Mouse (Mus musculus) mouse trophoblast stem cell (cell line): Measurements from ENCODE around the gene Efcab14.

Source experiments
- in situ Hi-C, 2 experiments: fragments of 300-500 bp; cut with MseI, MboI; formaldehyde crosslinking; loops; 2 replicates in 1 of 2; 3 replicates in 1 of 2; pipeline ENCODE4 v1.15.1; 2025

Efcab14 gene

DNA sequence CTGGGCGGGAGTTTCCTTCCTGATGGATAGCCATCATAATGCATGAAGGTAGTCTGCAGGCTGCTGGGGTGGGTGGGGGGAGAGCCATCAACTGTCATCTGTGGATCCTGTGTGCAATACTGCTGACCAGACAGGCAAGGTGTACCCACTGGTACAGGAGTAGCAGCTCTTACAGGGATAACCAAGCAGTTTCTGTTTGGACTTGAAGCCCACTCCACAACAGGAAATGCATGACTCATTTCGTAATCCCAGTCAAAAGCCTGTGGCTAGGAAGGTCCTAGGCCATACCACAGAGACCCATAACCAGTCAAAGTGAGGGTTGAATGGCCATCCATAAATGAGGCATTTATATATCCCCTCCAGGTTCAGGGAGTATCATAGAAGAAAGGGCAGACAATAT lies 40.1 kb downstream of the Efcab14 start:
- in situ Hi-C loops = no loop called here

DNA sequence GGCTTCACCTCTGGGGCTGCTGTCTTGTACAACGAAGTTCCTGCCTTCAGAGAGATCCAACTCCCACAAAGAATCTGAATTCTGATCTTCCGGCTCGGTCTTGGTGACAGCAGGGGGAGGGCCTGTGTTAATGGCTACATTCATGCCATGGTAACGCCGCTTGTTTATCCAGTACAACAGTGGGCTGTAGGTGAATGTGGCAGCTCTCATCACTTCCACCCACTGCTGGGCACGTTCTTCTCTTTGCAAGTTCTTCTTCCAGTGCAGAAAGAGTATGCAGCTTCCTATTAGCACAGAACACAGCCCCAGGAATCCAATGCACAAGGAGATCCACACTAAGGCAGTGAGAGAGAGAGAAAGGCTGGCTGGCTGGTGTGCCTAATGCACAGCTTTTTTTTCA lies 42.7 kb downstream of the Efcab14 start:
- in situ Hi-C loops = no loop called here

DNA sequence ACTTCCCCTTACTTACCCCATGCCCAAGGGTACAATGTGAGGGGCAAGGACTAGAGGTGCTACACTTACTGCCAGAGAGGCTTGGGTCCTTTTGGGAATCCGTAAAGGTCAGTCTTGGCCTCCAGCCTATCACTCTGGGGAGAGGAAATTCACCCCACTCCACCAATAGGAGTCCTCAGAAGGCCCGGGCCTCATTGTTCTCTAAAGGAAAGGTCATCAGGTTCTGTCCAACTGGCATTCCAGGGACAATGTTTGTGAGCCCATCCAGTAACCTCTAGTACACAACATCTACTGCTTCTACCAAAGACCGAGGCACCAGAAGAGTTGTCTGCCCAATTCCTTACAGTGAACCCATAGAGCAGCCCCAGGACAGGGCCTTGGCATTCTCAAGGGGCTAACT lies 43.4 kb downstream of the Efcab14 start, which contains the start of gene Tex38:
Gene Tex38 (minus strand): TSS at position 101 of the 400 bp plus-strand sequence.
- in situ Hi-C loops = no loop called here

DNA sequence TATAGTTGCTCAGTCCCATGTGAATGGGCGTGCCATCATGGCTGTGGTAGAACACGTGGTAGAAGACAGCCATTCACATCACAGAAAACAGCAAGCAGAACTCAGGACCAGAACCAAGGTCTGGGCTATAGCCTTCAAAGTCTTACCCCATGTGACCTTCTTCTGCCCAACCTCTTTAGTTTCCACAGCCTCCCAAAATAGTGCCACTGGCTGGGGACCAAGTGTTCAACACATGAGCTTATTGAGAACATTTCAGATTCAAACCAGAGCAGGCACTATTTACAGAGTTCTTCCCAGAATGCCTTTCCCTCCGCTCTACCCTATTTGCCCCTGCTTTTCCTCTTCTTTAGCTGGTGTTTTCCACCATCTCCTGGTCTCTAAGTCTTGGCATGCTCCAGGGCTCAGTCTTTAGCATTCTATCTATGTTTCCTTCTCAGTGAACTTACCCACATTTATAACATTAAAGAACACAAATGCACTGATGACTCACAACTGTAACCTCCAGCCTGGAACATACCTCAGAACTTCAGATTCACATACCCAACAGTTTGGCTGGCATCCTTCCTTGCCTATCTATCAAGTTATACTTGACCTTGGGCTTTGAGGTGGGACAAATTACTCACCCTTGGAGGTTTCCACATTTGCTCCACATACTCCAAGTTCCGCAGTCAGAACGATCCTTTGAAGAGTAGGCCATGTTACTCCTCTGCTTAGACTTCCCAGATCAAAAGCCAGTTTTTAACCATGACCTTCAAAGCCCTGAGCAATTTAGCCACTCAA lies 44.7 kb downstream of the Efcab14 start:
- in situ Hi-C loops = no loop called here

DNA sequence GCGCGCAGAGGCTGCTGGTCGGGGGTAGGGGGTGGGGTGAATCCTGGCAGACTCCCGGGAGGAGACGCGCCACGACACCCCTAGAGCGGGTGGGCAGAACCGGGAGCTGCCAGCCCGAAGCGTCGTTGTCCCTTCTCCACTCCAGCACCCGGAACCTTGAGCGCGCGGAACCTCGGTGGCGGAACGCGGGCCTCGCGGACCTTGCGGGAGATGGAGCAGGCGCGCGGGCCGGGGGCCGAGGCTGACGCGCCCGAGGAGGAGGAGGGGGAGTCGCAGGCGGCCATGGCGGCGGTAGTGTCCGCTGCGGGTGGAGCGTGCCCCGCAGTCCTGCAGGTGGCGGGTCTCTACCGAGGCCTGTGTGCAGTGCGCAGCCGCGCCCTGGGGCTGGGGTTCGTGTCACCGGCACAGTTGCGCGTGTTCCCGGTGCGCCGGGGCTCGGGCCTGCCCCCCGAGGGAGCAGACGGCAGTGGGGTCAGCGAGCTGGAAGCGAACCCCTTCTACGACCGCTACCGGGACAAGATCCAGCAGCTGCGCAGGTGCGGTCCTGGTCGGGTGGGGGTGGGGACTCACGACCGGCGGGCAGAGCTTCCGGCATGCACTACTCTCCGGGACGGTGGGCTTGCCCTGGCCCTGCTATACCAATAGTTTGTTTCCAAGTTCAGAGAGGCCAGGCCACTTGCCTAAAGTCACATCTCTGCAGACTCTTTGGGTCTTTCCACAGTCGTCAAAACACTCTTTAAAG lies 47.4 kb downstream of the Efcab14 start, which contains the start of gene Atpaf1:
Gene Atpaf1 (plus strand): TSS at position 44 of the 742 bp plus-strand sequence.
- in situ Hi-C loops = no loop called here

DNA sequence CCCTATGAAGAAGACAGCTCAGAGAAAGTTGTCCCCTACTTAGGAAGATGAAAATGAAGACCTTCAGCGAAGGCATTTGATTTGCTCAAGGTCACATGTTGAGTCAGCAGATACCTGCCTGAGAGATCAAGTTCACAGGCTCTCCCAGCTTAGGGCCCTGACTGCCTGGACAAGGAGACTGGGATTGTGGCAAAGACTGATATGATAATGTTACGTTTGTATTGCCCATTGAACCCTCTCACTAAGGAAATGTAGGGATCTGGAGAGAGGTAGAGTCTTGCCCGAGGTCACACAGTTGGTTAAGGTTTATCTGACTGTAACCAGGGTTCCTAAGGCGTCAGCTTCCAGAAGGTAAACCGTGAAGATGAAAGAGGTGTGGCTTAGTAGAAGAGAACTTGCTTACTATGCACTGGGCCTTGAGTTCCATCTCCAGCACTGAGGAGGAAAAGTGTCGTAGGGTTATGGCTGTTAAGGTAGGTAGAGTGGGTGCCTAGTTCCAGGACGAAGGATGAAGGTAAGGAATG lies 48.0 kb downstream of the Efcab14 start:
- in situ Hi-C loops = no loop called here

DNA sequence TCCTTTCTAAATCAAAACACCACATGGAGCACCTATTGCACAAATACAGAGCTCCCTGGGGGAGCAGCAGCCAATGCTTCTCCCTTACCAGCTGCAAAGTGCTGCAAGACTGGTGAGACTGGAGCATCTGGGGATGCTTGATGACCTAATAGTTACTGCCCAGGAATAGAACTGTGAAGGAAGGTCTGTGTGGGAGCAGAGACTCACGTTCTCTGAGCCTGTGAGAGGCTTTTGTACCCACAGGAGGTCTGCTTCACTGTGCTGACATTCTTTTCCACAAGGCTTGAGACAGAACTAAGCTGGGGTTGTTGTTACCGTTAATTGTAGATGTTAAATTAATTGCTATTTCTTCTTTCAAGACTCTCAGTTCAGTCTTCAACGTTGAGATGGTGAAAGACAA lies 53.3 kb downstream of the Efcab14 start:
- in situ Hi-C loops = no loop called here

DNA sequence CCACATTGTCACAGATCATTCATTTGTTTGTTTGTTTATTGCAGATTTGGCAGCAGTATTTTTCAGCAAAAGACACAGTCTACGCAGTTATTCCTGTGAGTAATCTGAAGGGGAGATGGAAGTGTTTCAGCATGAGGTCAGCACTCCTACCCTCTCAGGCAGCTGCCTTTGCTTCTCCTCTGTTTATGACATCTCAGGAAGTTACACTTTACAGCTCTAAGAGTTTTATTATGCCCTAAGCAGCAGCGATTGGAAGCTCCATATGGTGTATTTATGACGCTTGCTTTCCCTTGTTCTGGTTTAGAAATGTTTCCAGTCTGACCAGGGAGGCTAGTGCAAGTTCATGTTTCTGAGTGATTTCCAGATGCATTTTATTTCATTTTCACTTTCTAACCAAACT lies 57.8 kb downstream of the Efcab14 start:
- in situ Hi-C loops = no loop called here

DNA sequence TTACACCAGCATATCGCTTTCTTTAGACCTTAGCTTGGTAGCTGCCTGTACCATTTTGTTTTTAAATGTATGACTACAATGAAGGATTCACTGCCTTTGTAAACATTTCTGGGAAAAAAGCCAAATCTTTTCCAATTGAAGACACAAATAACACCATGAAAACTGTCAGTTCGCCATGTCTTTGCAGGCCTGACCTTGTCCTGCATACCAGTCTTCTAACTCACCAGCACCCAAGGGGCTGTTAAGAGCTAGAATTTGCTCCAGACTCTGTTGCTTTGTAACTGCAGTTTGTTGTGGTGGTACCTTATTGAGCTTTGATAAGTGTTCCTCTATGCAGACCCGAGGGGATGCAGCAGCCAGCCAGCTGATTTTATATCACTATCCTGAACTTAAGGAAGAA lies 62.4 kb downstream of the Efcab14 start:
- in situ Hi-C loops = no loop called here

DNA sequence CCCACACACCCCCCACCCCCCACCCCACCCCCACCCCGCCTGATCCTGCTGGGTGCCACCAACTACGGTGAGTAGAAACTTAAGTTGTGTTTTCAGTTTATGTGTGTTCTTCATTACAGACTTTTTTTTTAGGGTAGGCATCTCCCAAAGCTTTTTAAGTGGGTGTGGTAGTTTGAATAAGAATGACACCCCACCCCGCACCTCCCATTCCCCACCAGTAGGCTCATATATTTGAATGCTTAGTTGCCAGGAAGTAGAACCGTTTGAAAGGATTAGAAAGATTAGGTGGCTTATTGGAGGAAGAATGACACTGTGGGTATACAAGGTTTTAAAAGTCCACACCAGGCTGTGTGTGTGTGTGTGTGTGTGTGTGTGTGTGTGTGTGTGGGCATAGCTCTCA lies 74.8 kb downstream of the Efcab14 start:
- in situ Hi-C loops = no loop called here

DNA sequence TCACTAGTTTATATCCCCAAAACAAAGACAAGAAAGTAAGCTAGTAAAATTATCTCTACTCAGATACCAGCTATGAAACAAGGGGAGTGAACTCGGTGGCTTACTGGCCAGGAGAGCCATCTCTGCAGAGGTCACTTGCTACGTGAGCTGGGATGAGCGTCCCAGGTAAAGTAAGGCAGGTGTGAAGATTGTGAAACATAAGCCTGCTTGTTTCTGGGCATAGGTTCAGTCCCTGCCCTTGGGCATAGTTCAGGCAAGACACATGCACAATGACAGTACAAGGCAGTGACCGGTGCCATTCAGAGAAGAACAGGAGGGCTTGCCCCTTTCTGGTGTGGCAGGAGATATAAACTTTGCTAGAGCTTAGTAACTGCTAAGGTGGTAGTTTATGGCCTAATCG lies 78.1 kb downstream of the Efcab14 start:
- in situ Hi-C loops = no loop called here

DNA sequence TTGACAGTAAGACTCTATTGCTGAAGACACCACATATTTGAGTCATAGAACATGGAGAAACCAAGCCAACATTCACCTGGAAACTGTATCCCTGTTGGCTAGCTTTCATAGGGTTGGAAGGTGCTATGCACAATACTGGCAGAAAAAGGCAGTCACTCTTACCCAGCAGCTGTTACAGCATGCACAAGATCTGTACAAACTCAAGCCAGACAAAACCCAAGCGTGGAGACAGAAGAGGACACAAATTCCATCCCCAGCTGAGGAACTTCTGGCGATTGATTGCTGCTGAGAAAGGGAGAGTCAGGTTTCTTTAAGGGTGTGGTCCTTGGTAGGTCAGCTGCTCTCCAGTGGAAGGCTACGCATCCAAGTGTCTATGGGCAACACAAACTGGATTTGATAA lies 82.7 kb downstream of the Efcab14 start:
- in situ Hi-C loops = no loop called here

DNA sequence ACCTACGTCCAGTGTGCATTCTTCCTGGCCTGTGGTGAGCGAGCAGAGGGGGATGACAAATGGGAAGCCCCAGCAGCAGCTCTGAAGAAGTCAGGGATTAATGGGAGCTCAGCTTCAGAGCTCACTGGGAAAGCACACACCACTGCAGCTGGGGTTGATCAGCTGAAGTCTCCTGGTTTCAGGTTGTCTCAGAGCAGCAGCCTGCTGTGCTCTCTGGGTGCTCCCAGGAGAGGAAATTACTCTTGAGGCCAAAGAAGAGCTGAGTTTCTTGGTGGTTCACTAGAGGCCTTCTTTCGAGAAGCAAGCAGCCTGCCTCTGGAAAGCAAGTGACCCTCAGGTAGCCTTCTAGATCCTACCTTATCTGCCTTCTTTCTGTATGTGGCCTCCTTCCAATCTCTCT lies 83.4 kb downstream of the Efcab14 start:
- in situ Hi-C loops = no loop called here

DNA sequence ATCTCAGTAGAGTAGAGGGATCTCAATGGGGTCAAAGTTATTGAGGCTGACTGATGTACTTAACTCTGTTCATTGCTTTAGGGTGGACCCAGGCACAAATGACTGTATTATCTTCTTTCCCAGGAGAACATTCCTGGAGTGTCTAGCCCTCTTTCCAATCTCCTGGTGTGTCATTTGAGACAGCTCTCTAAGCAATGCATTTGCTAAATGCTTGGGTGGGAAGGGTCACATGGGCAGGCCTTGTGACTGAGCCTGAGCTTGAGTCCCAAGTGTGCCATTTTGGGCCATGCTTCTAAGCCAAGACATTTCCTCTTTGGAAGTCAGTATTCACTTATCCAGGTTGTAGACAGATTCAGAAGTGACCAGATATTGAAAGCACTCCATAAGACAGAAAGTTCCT lies 83.9 kb downstream of the Efcab14 start:
- in situ Hi-C loops = no loop called here

DNA sequence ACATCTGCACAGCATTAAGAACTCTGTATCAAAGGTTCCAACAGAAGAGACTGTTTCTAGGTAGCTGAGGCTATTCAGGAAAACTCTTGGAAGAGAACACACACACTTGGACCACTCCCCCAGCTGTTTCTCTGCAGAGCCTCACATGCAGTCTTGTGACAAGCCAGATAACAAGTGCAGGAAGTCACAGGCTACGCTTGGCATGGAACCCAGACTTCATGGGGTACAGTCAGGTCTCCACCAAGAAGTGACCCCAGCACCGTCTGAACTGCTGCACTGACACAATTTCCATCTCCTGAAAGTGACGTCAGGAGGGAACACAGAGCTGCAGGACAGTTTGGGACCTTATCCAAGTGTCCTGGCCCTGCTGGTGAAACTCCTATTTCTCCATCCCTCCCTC lies 84.4 kb downstream of the Efcab14 start:
- in situ Hi-C loops = no loop called here

DNA sequence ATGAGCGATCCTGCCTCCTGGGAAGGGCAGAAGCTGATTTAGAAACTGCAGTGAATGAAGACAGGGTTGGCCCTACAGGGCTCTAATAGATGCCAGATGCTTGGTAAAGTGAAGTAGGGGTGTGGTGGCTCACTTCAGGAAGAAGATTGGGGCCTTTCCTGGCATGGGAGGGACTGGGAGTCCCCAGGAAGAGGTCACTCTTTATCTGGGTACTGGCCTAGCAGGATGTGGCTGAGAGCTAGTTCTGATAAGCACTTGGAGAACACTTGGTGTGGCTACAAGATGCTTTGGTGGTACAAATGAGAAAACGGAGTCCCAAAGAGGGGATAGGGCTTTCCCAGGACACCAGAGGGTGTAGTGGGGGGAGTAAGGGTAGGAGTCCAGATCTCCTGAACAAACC lies 86.6 kb downstream of the Efcab14 start:
- in situ Hi-C loops = no loop called here

DNA sequence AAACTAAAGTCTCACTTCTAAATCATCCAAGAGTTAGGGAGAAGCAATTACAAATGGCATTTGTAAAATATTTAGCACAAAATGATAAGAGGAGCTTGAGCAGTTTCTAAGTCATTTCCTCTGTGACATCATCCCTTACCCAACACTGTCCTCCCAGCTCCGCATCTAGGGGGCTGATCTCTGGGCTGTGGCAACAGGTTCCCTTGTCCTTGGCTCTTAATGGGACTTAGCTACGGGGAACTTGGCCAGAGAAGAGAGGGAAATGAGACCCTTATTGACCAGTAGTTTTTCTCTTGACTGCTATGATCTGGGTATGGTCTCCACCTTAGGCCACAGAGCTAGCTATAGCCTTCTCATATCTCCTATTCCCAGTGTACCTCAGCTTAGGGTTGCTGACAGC lies 87.7 kb downstream of the Efcab14 start:
- in situ Hi-C loops = no loop called here
